Comparison of ENCODE assay signal across 34 mouse cellular contexts in genomic region chr2:22747941-22748340, GRCm38 (mm10). TPM values are rescaled to one million over a fixed set of nuclear protein-coding genes. Genes with fewer than 3 reads are reported as not detected.
DNase-seq lines count a peak whose midpoint lies in the region; ATAC-seq and TF ChIP-seq lines count a peak whose summit lies in the region.
"Had no signal": no experiment of that assay in that cellular context is flagged by ENCODE, and none has a peak within 500 bp of the region (broad histone marks: within the 10 kb centered on the region; RNA-seq: fewer than 3 reads in every experiment).

No protein-coding gene starts in this region.

- no peaks in the 10 kb centered on the region for H3K36me3 ChIP-seq in kidney, postnatal 0 days (ENCODE audit: insufficient read depth, low read length)
- no peaks in the 10 kb centered on the region for H3K36me3 ChIP-seq in spleen, adult 2 months (ENCODE audit: control insufficient read depth, insufficient read depth, low read length)
- no peaks in the 10 kb centered on the region for H3K36me3 ChIP-seq in intestine, postnatal 0 days (ENCODE audit: control insufficient read depth, insufficient read depth)
- H3K36me3 ChIP-seq: heart, embryonic 10.5 days; hindbrain, embryonic 12.5 days; intestine, embryonic 15.5 days; limb, embryonic 13.5 days; midbrain, embryonic 10.5 days; midbrain, embryonic 15.5 days; neural tube, embryonic 15.5 days had no signal

- DNase-seq in kidney, postnatal 0 days (ENCODE audit: low spot score): peak; percentile 7
- no peak for DNase-seq in kidney, adult 9 months
- DNase-seq in spleen, adult 2 months (ENCODE audit: low read depth in 1 of 2, low spot score in 2 of 2): no peak
- no peak for DNase-seq in spleen, postnatal 4 days (ENCODE audit: low spot score in 2 of 2)
- no peak for DNase-seq in lung, postnatal 4 days
- DNase-seq: adrenal gland, adult 2 months; adrenal gland, postnatal 36 days; cerebellum, adult 11 months; cerebellum, adult 9-11 months; gastrocnemius, adult 2 months; heart, postnatal 36 days; kidney, adult 8-10 months; kidney, postnatal 14 days; lung, embryonic 14.5 days; lung, postnatal 36 days; right cerebral cortex, postnatal 25 days; thymus, adult 18-20 months; thymus, postnatal 36 days had no signal

- no peak overlapping the region for H3K4me3 ChIP-seq in kidney, postnatal 0 days (replicated peaks; ENCODE audit: low read depth, low read length)
- no peak overlapping the region for H3K4me3 ChIP-seq in spleen, adult 2 months (ENCODE audit: extremely low read depth, insufficient read depth, insufficient read length)
- no peak overlapping the region for H3K4me3 ChIP-seq in intestine, postnatal 0 days (ENCODE audit: low read depth, low read length)
- H3K4me3 ChIP-seq: erythroblast, embryonic 14.5 days; gastrocnemius, adult 2 months; heart, embryonic 10.5 days; hindbrain, embryonic 12.5 days; intestine, embryonic 15.5 days; left cerebral cortex, adult 2 months; limb, embryonic 13.5 days; midbrain, embryonic 10.5 days; midbrain, embryonic 15.5 days; neural tube, embryonic 15.5 days had no signal

- no peak overlapping the region for H3K27ac ChIP-seq in kidney, postnatal 0 days
- peak overlapping the region; percentile 38; the same call in 1 of the 2 replicates for H3K27ac ChIP-seq in spleen, adult 2 months (ENCODE audit: insufficient read depth, low read length)
- no peak overlapping the region for H3K27ac ChIP-seq in intestine, postnatal 0 days (ENCODE audit: low read depth, low read length)
- H3K27ac ChIP-seq: gastrocnemius, adult 2 months; heart, embryonic 10.5 days; hindbrain, embryonic 12.5 days; hindbrain, postnatal 0 days; intestine, embryonic 15.5 days; left cerebral cortex, adult 2 months; limb, embryonic 13.5 days; liver, embryonic 14.5 days; midbrain, embryonic 10.5 days; midbrain, embryonic 15.5 days; neural tube, embryonic 15.5 days; stomach, postnatal 0 days had no signal

- no peak for ATAC-seq in kidney, postnatal 0 days (replicated peaks; ENCODE audit: low FRiP score, low read depth)
- ATAC-seq in granulocyte monocyte progenitor cell, adult 5-6 weeks (replicated peaks; ENCODE audit: poor library complexity, severe bottlenecking): peak; percentile 57
- no peak for ATAC-seq in intestine, postnatal 0 days
- ATAC-seq: activated CD4-positive, CD25-positive, alpha-beta regulatory T cell, adult 4 months; forebrain, embryonic 16.5 days; hindbrain, postnatal 0 days; intestine, embryonic 15.5 days; midbrain, embryonic 15.5 days had no signal

- H3K4me2 ChIP-seq in kidney, postnatal 0 days (ENCODE audit: low read length): no peak overlapping the region
- H3K4me2 ChIP-seq in intestine, postnatal 0 days (replicated peaks; ENCODE audit: low read depth): no peak overlapping the region
- H3K4me2 ChIP-seq: hindbrain, embryonic 12.5 days; intestine, embryonic 15.5 days; limb, embryonic 13.5 days; lung, embryonic 14.5 days; midbrain, embryonic 15.5 days; neural tube, embryonic 15.5 days had no signal

- no peaks in the 10 kb centered on the region for H3K27me3 ChIP-seq in kidney, postnatal 0 days (ENCODE audit: insufficient read depth, low read length)
- H3K27me3 ChIP-seq in spleen, adult 2 months (ENCODE audit: control insufficient read depth, insufficient read depth, low read length): no peaks in the 10 kb centered on the region
- H3K27me3 ChIP-seq in intestine, postnatal 0 days (replicated peaks; ENCODE audit: control insufficient read depth, insufficient read depth, low read length): no peaks in the 10 kb centered on the region
- H3K27me3 ChIP-seq: hindbrain, embryonic 12.5 days; intestine, embryonic 15.5 days; midbrain, embryonic 15.5 days; neural tube, embryonic 15.5 days had no signal

- no peak for TF ChIP-seq POLR2A in spleen, adult 2 months (IDR thresholded peaks at IDR 0.05; ENCODE audit: low read depth, low read length)

- no peaks in the 10 kb centered on the region for H3K4me1 ChIP-seq in kidney, postnatal 0 days (replicated peaks; ENCODE audit: insufficient read depth, low read length)
- no peaks in the 10 kb centered on the region; the same call in none of the 2 replicates for H3K4me1 ChIP-seq in spleen, adult 2 months (ENCODE audit: control insufficient read depth, insufficient read depth, insufficient read length)
- no peaks in the 10 kb centered on the region for H3K4me1 ChIP-seq in intestine, postnatal 0 days (replicated peaks; ENCODE audit: control insufficient read depth, insufficient read depth, low read length)
- H3K4me1 ChIP-seq: heart, embryonic 10.5 days; hindbrain, embryonic 12.5 days; intestine, embryonic 15.5 days; midbrain, embryonic 15.5 days had no signal

- H3K9me3 ChIP-seq in kidney, postnatal 0 days (replicated peaks; ENCODE audit: low read length): no peaks in the 10 kb centered on the region
- no peaks in the 10 kb centered on the region for H3K9me3 ChIP-seq in intestine, postnatal 0 days (ENCODE audit: control insufficient read depth)
- H3K9me3 ChIP-seq: heart, embryonic 10.5 days; hindbrain, embryonic 12.5 days; intestine, embryonic 15.5 days; limb, embryonic 13.5 days; midbrain, embryonic 10.5 days; midbrain, embryonic 15.5 days; neural tube, embryonic 15.5 days had no signal

- no peak overlapping the region for H3K9ac ChIP-seq in kidney, postnatal 0 days (ENCODE audit: low read depth, low read length)
- H3K9ac ChIP-seq in intestine, postnatal 0 days (ENCODE audit: low read depth, low read length): no peak overlapping the region
- H3K9ac ChIP-seq: hindbrain, embryonic 12.5 days; intestine, embryonic 15.5 days; limb, embryonic 13.5 days; liver, embryonic 14.5 days; lung, embryonic 14.5 days; midbrain, embryonic 15.5 days; neural tube, embryonic 15.5 days had no signal

- TF ChIP-seq CTCF in kidney, postnatal 0 days (IDR thresholded peaks at IDR 0.05; ENCODE audit: low read depth): no peak
- no peak for TF ChIP-seq CTCF in spleen, adult 2 months (IDR thresholded peaks at IDR 0.05; ENCODE audit: extremely low read depth, insufficient read depth, insufficient read length, insufficient replicate concordance)
- no peak for TF ChIP-seq CTCF in intestine, postnatal 0 days (IDR thresholded peaks at IDR 0.05; ENCODE audit: low read depth)

RNA-seq across cellular contexts. Expression of gene Apbb1ip, which starts 26.0 kb away (rescaled TPM):
- polyA plus RNA-seq in kidney, postnatal 0 days (2015; fragmentation: Nextera tagmentation; extraction: Ambion mirVana): 2.9 and 3.5 TPM in 2 replicates
- polyA plus RNA-seq in spleen, adult 2 months (2012; rRNA removed): 24.8 and 28.0 TPM in 2 replicates
- total RNA-seq in granulocyte monocyte progenitor cell, adult 5-6 weeks (2014; fragmentation: Nextera tagmentation): 110 and 134 TPM in 2 replicates
- 18.7 and 22.9 TPM in 2 replicates for total RNA-seq in granulocyte monocyte progenitor cell, adult 5-6 weeks (2017)
- polyA plus RNA-seq in intestine, postnatal 0 days (2015; fragmentation: Nextera tagmentation; extraction: Ambion mirVana): 1.2 and 1.3 TPM in 2 replicates
